Mouse (Mus musculus) lung, embryonic 14.5 days (tissue): ENCODE results near the gene Atp8a2. TPM values are rescaled to one million over a fixed set of nuclear protein-coding genes. Genes with fewer than 3 reads are reported as not detected.
A peak's percentile ranks its signal among the peaks of the same experiment; 100 is the strongest.

ENCODE experiments used
- ATAC-seq: fragments of 200-750 bp; cut with Nextera tagmentation; 2 replicates; pipeline ENCODE4 v1.8.0; 2017; ENCODE audit warnings: mild to moderate bottlenecking, moderate TSS enrichment, moderate library complexity; ENCODE audit not compliant: insufficient read depth
- DNase-seq: peaks from one replicate; pipeline ENCODE4 v3.0.0-alpha.2; 2015
- H3K27ac ChIP-seq: fragments of 300-500 bp; sonication (generic); 2 replicates; pipeline ENCODE4 v1.5.1; 2014; ENCODE audit warnings: low read depth, mild to moderate bottlenecking, moderate library complexity
- H3K27me3 ChIP-seq: fragments of 300-500 bp; sonication (generic); 2 replicates; pipeline ENCODE4 v1.6.1; 2014; ENCODE audit warnings: low read length, control low read depth; ENCODE audit not compliant: insufficient read depth
- H3K36me3 ChIP-seq: fragments of 300-500 bp; sonication (generic); 2 replicates; pipeline ENCODE4 v1.6.1; 2014; ENCODE audit warnings: control low read depth; ENCODE audit not compliant: insufficient read depth
- H3K4me1 ChIP-seq: fragments of 300-500 bp; sonication (generic); 2 replicates; pipeline ENCODE4 v1.6.1; 2014; ENCODE audit warnings: antibody characterized with exemption, control low read depth; ENCODE audit not compliant: insufficient read depth
- H3K4me2 ChIP-seq: fragments of 300-500 bp; sonication (generic); 2 replicates; pipeline ENCODE4 v1.6.1; 2014; ENCODE audit warnings: mild to moderate bottlenecking
- H3K4me3 ChIP-seq: fragments of 300-500 bp; sonication (generic); 2 replicates; pipeline ENCODE4 v1.5.1; 2014; ENCODE audit warnings: low read depth, low read length
- H3K9ac ChIP-seq: fragments of 300-500 bp; sonication (generic); 2 replicates; pipeline ENCODE4 v1.6.1; 2014
- H3K9me3 ChIP-seq: fragments of 300-500 bp; sonication (generic); 2 replicates; pipeline ENCODE4 v1.6.1; 2016; ENCODE audit warnings: low read depth, low read length, control low read depth
- CTCF ChIP-seq: IDR thresholded peaks from 2 replicates; pipeline ENCODE4 v1.5.1; 2016; ENCODE audit warnings: antibody characterized with exemption, low read depth
- WGBS: fragments of 180-500 bp; shearing (Covaris S2); extraction: QIAGEN DNeasy Blood & Tissue Kit; methylation state at CpG from one replicate; pipeline ENCODE4 v1.1.7; 2014; 5-methylcytosine and 5-hydroxymethylcytosine counted together
- polyA plus RNA-seq: library from polyadenylated mRNA; unstranded; fragments of >200 nt; fragmentation: Nextera tagmentation; extraction: Ambion mirVana; gene quantifications from 2 replicates; pipeline ENCODE4 v1.2.1, GENCODE M21; 2014

Atp8a2 gene
- polyA plus RNA-seq, 1 experiment from 2014 or later, result 0.95 TPM

- H3K4me2 ChIP-seq, result no peak overlapping the region
- TF ChIP-seq CTCF, result no peak
- H3K27ac ChIP-seq, result no peak overlapping the region
- H3K9ac ChIP-seq, result no peak overlapping the region
- H3K4me3 ChIP-seq, result no peak overlapping the region
- 85% methylated on average over 3 of the region's 3 CpGs for WGBS
- no peaks in the 10 kb centered on the region for H3K27me3 ChIP-seq
- H3K4me1 ChIP-seq, result peaks cover 6% of the 10 kb centered on the region; the same call in 1 of the 2 replicates
- no peak for ATAC-seq
- no peak for DNase-seq
- H3K36me3 ChIP-seq, result no peaks in the 10 kb centered on the region
- no peaks in the 10 kb centered on the region for H3K9me3 ChIP-seq
Observed at GRCm38 (mm10) chr14:59709505-59710335, 487.3 kb downstream of the Atp8a2 start.

GRCm38 (mm10) chr14:59708009-59708408, 489.0 kb downstream of the Atp8a2 start:
- WGBS, result 84% methylated on average over 7 of the region's 7 CpGs
- Histone ChIP-seq H3K4me3 (no peak overlapping the region), H3K27ac (no peak overlapping the region), H3K4me1 (0 out of 2 replicates have a peak, but pooled peaks cover 5% of the 10 kb centered on the region), H3K9ac (no peak overlapping the region), H3K27me3 (no peaks in the 10 kb centered on the region), H3K36me3 (no peaks in the 10 kb centered on the region), H3K4me2 (no peak overlapping the region), H3K9me3 (no peaks in the 10 kb centered on the region)
- ATAC-seq, result no peak
- TF ChIP-seq CTCF, result no peak
- no peak for DNase-seq

GRCm38 (mm10) chr14:59705326-59706058, 491.5 kb downstream of the Atp8a2 start:
- no peaks in the 10 kb centered on the region for H3K27me3 ChIP-seq
- H3K4me3 ChIP-seq, result no peak overlapping the region
- no peak for TF ChIP-seq CTCF
- H3K27ac ChIP-seq, result no peak overlapping the region
- H3K4me2 ChIP-seq, result no peak overlapping the region
- no peaks in the 10 kb centered on the region for H3K9me3 ChIP-seq
- WGBS, result 65% methylated on average over 13 of the region's 13 CpGs
- no peak for ATAC-seq
- H3K36me3 ChIP-seq, result no peaks in the 10 kb centered on the region
- 0 out of 2 replicates have a peak, but pooled peaks cover 5% of the 10 kb centered on the region for H3K4me1 ChIP-seq
- DNase-seq, result no peak
- H3K9ac ChIP-seq, result no peak overlapping the region

- ATAC-seq, result no peak
Observed at GRCm38 (mm10) chr14:59701492-59701891, 495.5 kb downstream of the Atp8a2 start.

GRCm38 (mm10) chr14:59695160-59695559, 501.8 kb downstream of the Atp8a2 start:
- Histone ChIP-seq H3K9ac (no peak overlapping the region), H3K4me2 (no peak overlapping the region), H3K9me3 (no peaks in the 10 kb centered on the region), H3K4me1 (no peaks in the 10 kb centered on the region), H3K4me3 (no peak overlapping the region), H3K36me3 (no peaks in the 10 kb centered on the region), H3K27ac (no peak overlapping the region), H3K27me3 (0 out of 2 replicates have a peak, but pooled peaks cover 4% of the 10 kb centered on the region)
- WGBS, result 87% methylated on average over 4 of the region's 4 CpGs
- no peak for DNase-seq
- ATAC-seq, result no peak
- no peak for TF ChIP-seq CTCF

More at GRCm38 (mm10) chr14:59701492-59701891, 495.5 kb downstream of the Atp8a2 start:
- TF ChIP-seq CTCF, result no peak
- 0 out of 2 replicates have a peak, but pooled peaks cover 4% of the 10 kb centered on the region for H3K27me3 ChIP-seq
- no peak overlapping the region for H3K9ac ChIP-seq
- H3K27ac ChIP-seq, result no peak overlapping the region
- 31% methylated on average over 5 of the region's 5 CpGs for WGBS
- 0 out of 2 replicates have a peak, but pooled peaks cover 4% of the 10 kb centered on the region for H3K4me1 ChIP-seq
- no peaks in the 10 kb centered on the region for H3K9me3 ChIP-seq
- no peak overlapping the region for H3K4me3 ChIP-seq
- H3K4me2 ChIP-seq, result no peak overlapping the region
- no peak for DNase-seq
- H3K36me3 ChIP-seq, result no peaks in the 10 kb centered on the region

- Histone ChIP-seq H3K36me3 (no peaks in the 10 kb centered on the region), H3K9ac (no peak overlapping the region), H3K4me1 (no peaks in the 10 kb centered on the region), H3K27me3 (no peaks in the 10 kb centered on the region), H3K4me2 (no peak overlapping the region), H3K9me3 (no peaks in the 10 kb centered on the region), H3K27ac (no peak overlapping the region), H3K4me3 (no peak overlapping the region)
- no peak for ATAC-seq
- no peak for TF ChIP-seq CTCF
- DNase-seq, result peak; percentile 34
- 63% methylated on average over 6 of the region's 6 CpGs for WGBS
Observed at GRCm38 (mm10) chr14:59692164-59692563, 504.8 kb downstream of the Atp8a2 start.

- H3K27ac ChIP-seq, result no peak overlapping the region
- DNase-seq (no peak), ATAC-seq (no peak)
- H3K9me3 ChIP-seq, result no peaks in the 10 kb centered on the region
- H3K27me3 ChIP-seq, result no peaks in the 10 kb centered on the region
- H3K4me1 ChIP-seq, result no peaks in the 10 kb centered on the region
- no peak overlapping the region for H3K4me3 ChIP-seq
- H3K4me2 ChIP-seq, result no peak overlapping the region
- TF ChIP-seq CTCF, result no peak
- H3K9ac ChIP-seq, result no peak overlapping the region
- WGBS, result 62% methylated on average over 13 of the region's 13 CpGs
- no peaks in the 10 kb centered on the region for H3K36me3 ChIP-seq
Observed at GRCm38 (mm10) chr14:59691402-59691801, 505.6 kb downstream of the Atp8a2 start.
